Mouse (Mus musculus): Measurements from ENCODE around the gene Flcn. TPM values are rescaled to one million over a fixed set of nuclear protein-coding genes. Genes with fewer than 3 reads are reported as not detected.

Gene Flcn
- polyA plus RNA-seq, 1 experiment from 2014 or later, result 30.2 TPM

DNA sequence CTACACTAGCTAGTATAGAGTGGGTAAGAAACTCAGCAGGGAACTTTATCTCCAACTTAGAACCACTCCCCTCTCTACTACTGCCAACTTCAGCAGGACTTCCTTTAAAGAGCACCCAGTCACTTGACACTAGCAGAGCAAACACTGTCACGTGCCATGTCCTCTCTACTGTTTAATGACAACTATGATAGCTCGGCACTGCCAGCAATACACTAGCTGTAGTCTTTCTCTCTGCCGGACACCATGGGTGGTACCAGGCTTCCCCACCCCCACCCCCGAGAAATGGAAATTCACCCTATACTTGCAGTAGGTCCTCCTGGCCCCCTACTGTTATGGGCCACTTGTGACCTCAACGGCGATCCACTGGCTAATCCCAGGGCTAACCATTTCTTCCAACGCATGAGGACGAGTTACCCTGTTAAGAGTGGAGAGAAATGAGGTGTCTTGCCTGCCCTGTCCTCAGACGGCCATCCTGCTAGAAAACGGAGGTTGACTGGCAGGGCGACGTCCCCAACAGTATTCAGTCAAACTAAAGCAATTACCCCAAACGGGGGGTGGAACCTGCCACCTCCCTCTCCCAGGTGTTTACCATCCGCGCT lies 646 bp downstream of the Flcn start:
- Histone ChIP-seq H3K4me3 (ENCODE audit: low read length) (peak overlapping the region; percentile 83), H3K36me3 (ENCODE audit: control insufficient read depth, insufficient read depth, low read length) (peaks cover 21% of the 10 kb centered on the region), H3K27ac (ENCODE audit: low read depth, low read length) (peak overlapping the region; percentile 97), H3K9ac (ENCODE audit: low read depth, low read length) (peak overlapping the region; percentile 93), H3K4me2 (replicated peaks; ENCODE audit: low read depth, low read length) (peak overlapping the region; percentile 63), H3K9me3 (ENCODE audit: control insufficient read depth, low read length) (no peaks in the 10 kb centered on the region), H3K27me3 (ENCODE audit: control insufficient read depth, insufficient read depth, low read length) (no peaks in the 10 kb centered on the region), H3K4me1 (ENCODE audit: control insufficient read depth, insufficient read depth, low read length) (peaks cover 8% of the 10 kb centered on the region)
- peak; percentile 14 for ATAC-seq (ENCODE audit: low FRiP score, low TSS enrichment)
- under 1% methylated on average over 15 of the region's 15 CpGs for WGBS

DNA sequence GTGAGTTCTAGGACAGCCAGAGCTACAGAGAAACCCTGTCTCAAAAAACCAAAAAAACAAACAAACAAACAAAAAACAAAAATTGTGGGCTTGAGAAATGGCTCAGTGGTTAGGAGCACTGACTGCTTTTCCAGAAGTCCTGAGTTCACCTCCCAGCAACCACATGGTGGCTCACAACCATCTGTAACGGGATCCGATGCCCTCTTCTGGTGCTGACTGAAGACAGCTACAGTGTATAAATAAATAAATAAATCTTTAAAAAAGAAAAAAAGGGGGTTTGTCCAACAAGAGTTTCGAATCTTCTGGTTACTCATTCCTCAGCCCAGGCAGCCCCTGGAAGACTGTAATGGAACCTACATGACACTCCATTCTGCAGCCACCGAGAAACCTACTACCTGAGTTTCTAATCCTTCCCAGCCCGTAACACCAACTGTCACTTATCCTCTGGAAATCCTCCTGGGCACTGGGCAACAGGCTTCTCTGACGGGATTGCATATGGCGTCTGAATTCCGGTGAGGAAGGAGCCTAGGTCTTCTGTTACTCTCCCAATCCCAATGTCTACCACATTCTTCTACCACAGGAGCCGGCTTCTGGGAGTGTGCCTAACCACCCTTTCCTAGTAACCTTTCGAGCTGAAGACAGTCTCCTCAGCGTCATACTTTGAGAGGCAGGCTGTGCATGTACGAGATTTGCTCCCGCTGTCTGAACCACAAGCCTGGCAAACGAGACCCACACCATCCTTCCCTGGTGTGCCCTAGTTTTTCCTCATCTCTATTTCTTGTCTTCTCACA lies 1.5 kb downstream of the Flcn start:
- H3K36me3 ChIP-seq (ENCODE audit: control insufficient read depth, insufficient read depth, low read length), result peaks cover 26% of the 10 kb centered on the region
- no peaks in the 10 kb centered on the region for H3K27me3 ChIP-seq (ENCODE audit: control insufficient read depth, insufficient read depth, low read length)
- 68% methylated on average over 14 of the region's 14 CpGs for WGBS
- peaks cover 8% of the 10 kb centered on the region for H3K4me1 ChIP-seq (ENCODE audit: control insufficient read depth, insufficient read depth, low read length)
- peak overlapping the region; percentile 93; the same call in 1 of the 2 replicates for H3K9ac ChIP-seq (ENCODE audit: low read depth, low read length)
- H3K9me3 ChIP-seq (ENCODE audit: control insufficient read depth, low read length), result no peaks in the 10 kb centered on the region
- H3K4me2 ChIP-seq (replicated peaks; ENCODE audit: low read depth, low read length), result peak overlapping the region; percentile 63
- H3K4me3 ChIP-seq (ENCODE audit: low read length), result peak overlapping the region; percentile 83
- no peak overlapping the region for H3K27ac ChIP-seq (ENCODE audit: low read depth, low read length)
- ATAC-seq (ENCODE audit: low FRiP score, low TSS enrichment), result no peak

DNA sequence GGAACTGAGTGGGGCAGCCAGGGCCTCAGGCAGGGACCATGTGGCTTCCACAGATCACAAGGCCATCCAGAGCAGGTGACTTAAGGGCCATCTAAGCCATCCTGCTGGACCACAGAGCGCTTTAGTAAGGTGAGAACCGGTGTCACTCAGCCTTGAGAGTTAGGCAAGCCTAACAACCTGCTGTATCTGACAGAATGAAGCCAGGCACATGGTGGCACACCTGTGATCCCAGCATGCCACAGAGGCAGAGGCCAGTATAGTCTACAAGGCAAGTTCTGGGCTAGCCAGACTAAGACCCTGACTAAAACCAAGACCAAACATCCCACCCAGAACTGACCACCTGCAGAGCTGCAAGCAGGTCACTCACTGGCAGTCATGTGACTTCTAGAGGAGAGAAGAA lies 4.2 kb downstream of the Flcn start:
- Histone ChIP-seq H3K27ac (ENCODE audit: low read depth, low read length) (no peak overlapping the region), H3K9me3 (ENCODE audit: control insufficient read depth, low read length) (no peaks in the 10 kb centered on the region), H3K9ac (ENCODE audit: low read depth, low read length) (no peak overlapping the region), H3K4me3 (ENCODE audit: low read length) (no peak overlapping the region), H3K36me3 (ENCODE audit: control insufficient read depth, insufficient read depth, low read length) (peaks cover 53% of the 10 kb centered on the region), H3K4me1 (ENCODE audit: control insufficient read depth, insufficient read depth, low read length) (peaks cover 8% of the 10 kb centered on the region), H3K27me3 (ENCODE audit: control insufficient read depth, insufficient read depth, low read length) (no peaks in the 10 kb centered on the region), H3K4me2 (replicated peaks; ENCODE audit: low read depth, low read length) (no peak overlapping the region)
- no peak for ATAC-seq (ENCODE audit: low FRiP score, low TSS enrichment)
- 96% methylated on average over 2 of the region's 2 CpGs for WGBS

DNA sequence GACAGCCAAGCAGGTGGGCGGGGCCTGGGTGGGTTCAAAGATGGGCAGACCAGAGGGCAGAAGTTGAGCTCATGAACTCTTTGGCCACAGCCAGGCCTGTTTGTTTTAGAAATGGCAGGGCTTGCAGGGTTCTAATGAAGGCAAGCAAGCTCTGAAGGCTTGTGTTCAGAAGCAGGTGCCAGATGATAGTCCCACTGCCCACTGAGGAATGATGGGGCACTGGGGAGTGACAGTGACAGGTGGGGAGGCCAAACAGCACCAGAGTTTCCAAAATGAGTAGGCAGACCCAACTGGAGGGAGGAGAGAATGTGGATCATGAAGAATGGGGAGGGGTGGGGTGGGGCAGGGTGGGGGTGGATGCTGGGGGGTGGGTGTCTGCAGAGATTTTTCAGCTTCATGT lies 4.6 kb downstream of the Flcn start:
- no peaks in the 10 kb centered on the region for H3K9me3 ChIP-seq (ENCODE audit: control insufficient read depth, low read length)
- peaks cover 57% of the 10 kb centered on the region for H3K36me3 ChIP-seq (ENCODE audit: control insufficient read depth, insufficient read depth, low read length)
- no peak overlapping the region for H3K4me3 ChIP-seq (ENCODE audit: low read length)
- peaks cover 8% of the 10 kb centered on the region for H3K4me1 ChIP-seq (ENCODE audit: control insufficient read depth, insufficient read depth, low read length)
- no peaks in the 10 kb centered on the region for H3K27me3 ChIP-seq (ENCODE audit: control insufficient read depth, insufficient read depth, low read length)
- no peak overlapping the region for H3K4me2 ChIP-seq (replicated peaks; ENCODE audit: low read depth, low read length)
- no peak overlapping the region for H3K9ac ChIP-seq (ENCODE audit: low read depth, low read length)
- WGBS, result 91% methylated on average over 1 of the region's 1 CpGs
- ATAC-seq (ENCODE audit: low FRiP score, low TSS enrichment), result no peak
- no peak overlapping the region for H3K27ac ChIP-seq (ENCODE audit: low read depth, low read length)

DNA sequence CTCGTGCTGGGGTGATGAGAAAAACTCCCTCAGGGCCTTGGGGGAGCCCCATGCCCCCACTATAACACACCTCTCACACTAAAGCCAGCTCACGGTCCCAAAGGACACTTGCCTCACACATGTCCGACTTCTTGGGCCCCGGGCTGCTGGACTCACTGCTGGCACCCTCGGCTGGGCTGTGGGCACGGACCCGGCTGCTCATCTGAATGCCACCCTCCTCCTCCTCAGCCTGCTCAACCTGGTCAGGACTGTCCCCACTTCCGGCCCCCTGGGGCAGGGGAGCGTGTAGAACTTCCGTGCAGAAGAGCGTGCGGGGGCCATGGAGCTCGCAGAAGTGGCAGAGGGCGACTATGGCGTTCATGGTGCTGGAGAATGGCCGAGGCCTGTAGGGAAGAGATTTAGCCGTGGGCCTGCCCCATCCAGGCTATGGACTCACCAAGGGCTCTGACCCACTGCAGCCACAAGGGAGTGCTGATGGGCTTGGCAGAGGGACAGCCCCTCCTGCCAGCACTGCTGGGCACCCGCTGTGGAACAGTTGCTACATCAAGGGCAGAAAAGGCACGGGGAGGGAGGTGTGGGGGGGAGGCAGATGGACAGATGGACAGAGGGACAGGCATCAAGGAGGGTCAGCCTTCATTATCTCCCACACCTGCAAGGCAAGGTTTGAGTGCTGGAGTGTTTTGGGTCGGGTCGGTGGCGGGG lies 5.3 kb downstream of the Flcn start:
- WGBS, result 93% methylated on average over 22 of the region's 22 CpGs
- H3K9me3 ChIP-seq (ENCODE audit: control insufficient read depth, low read length), result no peaks in the 10 kb centered on the region

DNA sequence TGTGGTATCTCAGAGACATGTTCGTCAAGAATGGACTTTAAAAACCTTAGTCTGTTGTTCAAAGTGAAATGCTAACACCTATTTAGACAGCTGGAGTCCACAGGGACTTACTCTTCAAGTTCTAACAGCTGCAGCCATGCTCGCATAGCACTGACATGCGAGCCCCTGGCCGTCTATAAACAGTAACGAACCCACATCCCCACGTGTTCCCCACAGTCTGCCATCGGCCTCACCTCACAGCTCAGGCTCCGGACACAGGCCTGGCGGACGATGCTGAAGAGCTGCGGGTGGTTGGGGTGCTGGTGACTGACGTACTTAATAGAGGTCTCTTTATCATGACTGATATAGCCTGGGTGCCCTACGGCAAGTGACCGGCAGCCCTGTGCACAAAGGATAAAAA lies 6.3 kb downstream of the Flcn start:
- H3K4me3 ChIP-seq (ENCODE audit: low read length), result no peak overlapping the region
- H3K36me3 ChIP-seq (ENCODE audit: control insufficient read depth, insufficient read depth, low read length), result peaks cover 74% of the 10 kb centered on the region
- H3K4me2 ChIP-seq (replicated peaks; ENCODE audit: low read depth, low read length), result no peak overlapping the region
- no peaks in the 10 kb centered on the region for H3K27me3 ChIP-seq (ENCODE audit: control insufficient read depth, insufficient read depth, low read length)
- 82% methylated on average over 14 of the region's 14 CpGs for WGBS
- H3K9me3 ChIP-seq (ENCODE audit: control insufficient read depth, low read length), result no peaks in the 10 kb centered on the region
- ATAC-seq (ENCODE audit: low FRiP score, low TSS enrichment), result no peak
- H3K4me1 ChIP-seq (ENCODE audit: control insufficient read depth, insufficient read depth, low read length), result peaks cover 3% of the 10 kb centered on the region
- H3K27ac ChIP-seq (ENCODE audit: low read depth, low read length), result no peak overlapping the region
- no peak overlapping the region for H3K9ac ChIP-seq (ENCODE audit: low read depth, low read length)

More for the DNA sequence above, 5.3 kb downstream of the Flcn start:
- H3K27me3 ChIP-seq (ENCODE audit: control insufficient read depth, insufficient read depth, low read length), result no peaks in the 10 kb centered on the region
- peaks cover 8% of the 10 kb centered on the region for H3K4me1 ChIP-seq (ENCODE audit: control insufficient read depth, insufficient read depth, low read length)
- no peak overlapping the region for H3K9ac ChIP-seq (ENCODE audit: low read depth, low read length)
- no peak for ATAC-seq (ENCODE audit: low FRiP score, low TSS enrichment)
- H3K4me3 ChIP-seq (ENCODE audit: low read length), result no peak overlapping the region
- no peak overlapping the region for H3K27ac ChIP-seq (ENCODE audit: low read depth, low read length)
- H3K4me2 ChIP-seq (replicated peaks; ENCODE audit: low read depth, low read length), result no peak overlapping the region
- H3K36me3 ChIP-seq (ENCODE audit: control insufficient read depth, insufficient read depth, low read length), result peaks cover 64% of the 10 kb centered on the region

DNA sequence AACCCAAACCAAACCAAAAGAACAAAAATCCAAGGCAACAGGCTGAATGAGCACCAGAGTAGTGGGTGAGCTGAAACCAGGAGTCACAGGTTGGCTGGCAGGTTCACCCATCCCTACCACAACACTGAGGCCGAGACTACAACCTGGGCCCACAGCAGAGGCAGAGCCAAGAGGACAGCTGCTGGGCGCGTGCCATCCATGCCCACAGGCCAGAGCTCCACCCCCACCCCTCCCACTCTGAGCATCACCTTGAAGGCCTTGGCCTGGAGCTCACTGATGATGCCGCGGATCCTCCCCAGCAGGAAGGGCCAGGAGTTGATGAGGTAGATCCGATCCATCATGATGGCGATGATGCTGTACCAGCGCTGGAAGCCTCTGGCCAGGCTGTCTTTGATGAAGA lies 7.9 kb downstream of the Flcn start:
- 92% methylated on average over 8 of the region's 8 CpGs for WGBS
- Histone ChIP-seq H3K4me3 (ENCODE audit: low read length) (no peak overlapping the region), H3K9me3 (ENCODE audit: control insufficient read depth, low read length) (no peaks in the 10 kb centered on the region), H3K27ac (ENCODE audit: low read depth, low read length) (no peak overlapping the region), H3K4me2 (replicated peaks; ENCODE audit: low read depth, low read length) (no peak overlapping the region), H3K9ac (ENCODE audit: low read depth, low read length) (no peak overlapping the region), H3K4me1 (ENCODE audit: control insufficient read depth, insufficient read depth, low read length) (no peaks in the 10 kb centered on the region), H3K36me3 (ENCODE audit: control insufficient read depth, insufficient read depth, low read length) (peaks cover 84% of the 10 kb centered on the region), H3K27me3 (ENCODE audit: control insufficient read depth, insufficient read depth, low read length) (no peaks in the 10 kb centered on the region)
- no peak for ATAC-seq (ENCODE audit: low FRiP score, low TSS enrichment)

DNA sequence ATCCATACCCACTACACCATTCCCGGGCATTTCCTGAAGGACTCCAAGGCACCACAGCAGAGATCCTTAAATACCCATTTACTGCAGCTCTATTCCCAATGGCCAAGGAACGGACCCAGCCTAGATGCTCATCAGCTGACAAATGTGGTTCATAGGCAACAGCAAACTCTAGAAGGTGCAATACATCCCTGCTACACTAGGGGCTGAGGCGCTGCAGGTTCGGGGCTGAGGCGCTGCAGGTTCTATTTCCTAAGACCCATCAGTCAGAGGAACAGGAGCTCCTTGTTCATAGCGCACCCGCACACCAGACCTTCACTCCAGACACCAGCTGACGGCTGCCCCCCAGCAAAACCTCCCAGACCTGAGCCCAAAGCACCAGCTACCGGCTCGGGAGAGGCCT lies 9.4 kb downstream of the Flcn start:
- no peak overlapping the region for H3K27ac ChIP-seq (ENCODE audit: low read depth, low read length)
- no peak overlapping the region for H3K4me3 ChIP-seq (ENCODE audit: low read length)
- no peak overlapping the region for H3K9ac ChIP-seq (ENCODE audit: low read depth, low read length)
- no peaks in the 10 kb centered on the region for H3K9me3 ChIP-seq (ENCODE audit: control insufficient read depth, low read length)
- ATAC-seq (ENCODE audit: low FRiP score, low TSS enrichment), result no peak
- WGBS, result 96% methylated on average over 10 of the region's 10 CpGs
- H3K4me1 ChIP-seq (ENCODE audit: control insufficient read depth, insufficient read depth, low read length), result no peaks in the 10 kb centered on the region
- H3K4me2 ChIP-seq (replicated peaks; ENCODE audit: low read depth, low read length), result no peak overlapping the region
- H3K27me3 ChIP-seq (ENCODE audit: control insufficient read depth, insufficient read depth, low read length), result no peaks in the 10 kb centered on the region
- peaks cover 87% of the 10 kb centered on the region for H3K36me3 ChIP-seq (ENCODE audit: control insufficient read depth, insufficient read depth, low read length)

DNA sequence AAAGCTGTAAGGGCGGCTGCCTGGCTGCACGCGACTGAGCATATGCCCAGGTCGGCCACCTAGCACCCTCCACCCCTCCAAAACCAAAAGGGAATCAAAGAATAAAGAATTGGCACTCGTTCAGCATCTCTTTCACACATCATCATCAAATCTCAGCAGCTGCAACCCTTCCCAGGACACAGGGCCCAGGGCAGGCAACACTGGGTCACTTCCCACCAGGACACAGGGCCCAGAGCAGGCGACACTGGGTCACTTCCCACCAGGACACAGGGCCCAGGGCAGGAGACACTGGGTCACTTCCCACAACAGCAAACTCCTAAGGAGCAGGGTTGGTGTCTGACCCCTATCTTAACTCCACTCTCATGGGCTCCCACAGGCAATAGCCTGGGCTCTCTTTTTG lies 16.4 kb downstream of the Flcn start:
- H3K9me3 ChIP-seq (ENCODE audit: control insufficient read depth, low read length), result no peaks in the 10 kb centered on the region
- H3K27me3 ChIP-seq (ENCODE audit: control insufficient read depth, insufficient read depth, low read length), result no peaks in the 10 kb centered on the region
- H3K4me1 ChIP-seq (ENCODE audit: control insufficient read depth, insufficient read depth, low read length), result no peaks in the 10 kb centered on the region
- peaks cover 66% of the 10 kb centered on the region for H3K36me3 ChIP-seq (ENCODE audit: control insufficient read depth, insufficient read depth, low read length)
- H3K9ac ChIP-seq (ENCODE audit: low read depth, low read length), result no peak overlapping the region
- ATAC-seq (ENCODE audit: low FRiP score, low TSS enrichment), result no peak
- H3K27ac ChIP-seq (ENCODE audit: low read depth, low read length), result no peak overlapping the region
- H3K4me3 ChIP-seq (ENCODE audit: low read length), result no peak overlapping the region
- 90% methylated on average over 6 of the region's 6 CpGs for WGBS
- no peak overlapping the region for H3K4me2 ChIP-seq (replicated peaks; ENCODE audit: low read depth, low read length)

Data from kidney, embryonic 14.5 days (tissue).